Mouse (Mus musculus) stomach, postnatal 0 days (tissue): ENCODE results near the gene Rif1. TPM values are rescaled to one million over a fixed set of nuclear protein-coding genes. Genes with fewer than 3 reads are reported as not detected.

Source experiments
- ATAC-seq: fragments of 200-750 bp; cut with Nextera tagmentation; 2 replicates; pipeline ENCODE4 v1.8.0; 2017; ENCODE audit not compliant: low FRiP score, low TSS enrichment
- DNase-seq: peaks from one replicate; pipeline ENCODE4 v3.0.0-alpha.2; 2016; ENCODE audit warnings: low spot score
- H3K27ac ChIP-seq: fragments of 300-500 bp; sonication (generic); replicated peaks from 2 replicates; pipeline ENCODE4 v1.5.1; 2014; ENCODE audit warnings: mild to moderate bottlenecking, control low read depth
- H3K27me3 ChIP-seq: fragments of 300-500 bp; sonication (generic); 2 replicates; pipeline ENCODE4 v1.6.1; 2014; ENCODE audit warnings: low read length; ENCODE audit not compliant: control insufficient read depth, insufficient read depth
- H3K36me3 ChIP-seq: fragments of 300-500 bp; sonication (generic); 2 replicates; pipeline ENCODE4 v1.6.1; 2014; ENCODE audit warnings: low read length, mixed read lengths; ENCODE audit not compliant: control insufficient read depth, insufficient read depth
- H3K4me1 ChIP-seq: fragments of 300-500 bp; sonication (generic); replicated peaks from 2 replicates; pipeline ENCODE4 v1.6.1; 2014; ENCODE audit warnings: antibody characterized with exemption; ENCODE audit not compliant: control insufficient read depth, insufficient read depth
- H3K4me2 ChIP-seq: fragments of 300-500 bp; sonication (generic); replicated peaks from 2 replicates; pipeline ENCODE4 v1.6.1; 2014; ENCODE audit warnings: low read depth, mild to moderate bottlenecking, control low read depth, moderate library complexity
- H3K4me3 ChIP-seq: fragments of 300-500 bp; sonication (generic); 2 replicates; pipeline ENCODE4 v1.5.1; 2014; ENCODE audit warnings: low read depth, low read length, control low read depth
- H3K9ac ChIP-seq: fragments of 300-500 bp; sonication (generic); 2 replicates; pipeline ENCODE4 v1.6.1; 2014; ENCODE audit warnings: mild to moderate bottlenecking, low read length, control low read depth, mixed read lengths
- H3K9me3 ChIP-seq: fragments of 300-500 bp; sonication (generic); 2 replicates; pipeline ENCODE4 v1.6.1; 2016; ENCODE audit warnings: low read length; ENCODE audit not compliant: control insufficient read depth
- CTCF ChIP-seq: IDR thresholded peaks from 2 replicates; pipeline ENCODE4 v1.5.1; 2016; ENCODE audit warnings: antibody characterized with exemption, low read depth, mild to moderate bottlenecking, moderate library complexity
- EP300 ChIP-seq: optimal IDR thresholded peaks from 2 replicates; pipeline ENCODE3; 2016; ENCODE audit warnings: antibody characterized with exemption
- WGBS: fragments of 180-500 bp; shearing (Covaris S2); extraction: QIAGEN DNeasy Blood & Tissue Kit; methylation state at CpG from one replicate; pipeline ENCODE4 v1.1.7; 2014; 5-methylcytosine and 5-hydroxymethylcytosine counted together
- polyA plus RNA-seq: library from polyadenylated mRNA; unstranded; fragments of >200 nt; fragmentation: Nextera tagmentation; extraction: Ambion mirVana; gene quantifications from 2 replicates; pipeline ENCODE4 v1.2.1, GENCODE M21; 2015

Rif1 gene
- polyA plus RNA-seq, 1 experiment from 2014 or later = 8.9 TPM

- ATAC-seq (no peak), DNase-seq (no peak)
- Histone ChIP-seq H3K9me3 (no peaks in the 10 kb centered on the region), H3K27me3 (no peaks in the 10 kb centered on the region), H3K9ac (no peak overlapping the region), H3K4me1 (no peaks in the 10 kb centered on the region), H3K36me3 (no peaks in the 10 kb centered on the region), H3K4me3 (peak overlapping the region; percentile 32; the same call in 1 of the 2 replicates), H3K4me2 (peak overlapping the region; percentile 36), H3K27ac (no peak overlapping the region)
- 51% methylated on average over 9 of the region's 11 CpGs for WGBS
- no peak for TF ChIP-seq EP300
- TF ChIP-seq CTCF = no peak
Observed at GRCm38 (mm10) chr2:52036929-52037595, 35.6 kb upstream of the Rif1 start.

GRCm38 (mm10) chr2:52037882-52038281, 34.8 kb upstream of the Rif1 start, which contains the start of gene Tnfaip6:
TSS of gene Tnfaip6 (plus strand) at chr2:52038009.
- peak within 1 kb of the TSS; percentile 36 for H3K4me2 ChIP-seq
- under 1% methylated on average over 17 of the region's 17 CpGs for WGBS
- TF ChIP-seq CTCF (no peak), EP300 (no peak)
- no peaks in the 10 kb centered on the region for H3K36me3 ChIP-seq
- H3K27ac ChIP-seq = no peak within 1 kb of the TSS
- H3K27me3 ChIP-seq = no peaks in the 10 kb centered on the region
- no peaks in the 10 kb centered on the region for H3K4me1 ChIP-seq
- H3K9ac ChIP-seq = no peak within 1 kb of the TSS
- DNase-seq (peak; percentile 58), ATAC-seq (peak; percentile 71; the same call in 1 of the 2 replicates)
- no peaks in the 10 kb centered on the region for H3K9me3 ChIP-seq
- H3K4me3 ChIP-seq = peak within 1 kb of the TSS; percentile 32

GRCm38 (mm10) chr2:52038558-52038957, 34.1 kb upstream of the Rif1 start:
- ATAC-seq (no peak), DNase-seq (no peak)
- Histone ChIP-seq H3K27me3 (no peaks in the 10 kb centered on the region), H3K9ac (no peak overlapping the region), H3K4me3 (no peak overlapping the region), H3K27ac (no peak overlapping the region), H3K4me1 (no peaks in the 10 kb centered on the region), H3K9me3 (no peaks in the 10 kb centered on the region), H3K36me3 (no peaks in the 10 kb centered on the region), H3K4me2 (peak overlapping the region; percentile 36; the same call in 1 of the 2 replicates)
- 56% methylated on average over 5 of the region's 5 CpGs for WGBS
- TF ChIP-seq EP300 (no peak), CTCF (no peak)

GRCm38 (mm10) chr2:52039083-52039801, 33.4 kb upstream of the Rif1 start:
- no peak for ATAC-seq
- no peak overlapping the region for H3K4me2 ChIP-seq
- H3K9ac ChIP-seq = no peak overlapping the region

GRCm38 (mm10) chr2:52042132-52042531, 30.5 kb upstream of the Rif1 start:
- Histone ChIP-seq H3K27ac (no peak overlapping the region), H3K9ac (no peak overlapping the region), H3K4me2 (no peak overlapping the region), H3K27me3 (no peaks in the 10 kb centered on the region), H3K4me1 (no peaks in the 10 kb centered on the region), H3K4me3 (no peak overlapping the region), H3K36me3 (no peaks in the 10 kb centered on the region), H3K9me3 (no peaks in the 10 kb centered on the region)
- no peak for ATAC-seq
- WGBS = 91% methylated on average over 3 of the region's 3 CpGs
- no peak for DNase-seq
- no peak for TF ChIP-seq EP300
- TF ChIP-seq CTCF = no peak

More at GRCm38 (mm10) chr2:52039083-52039801, 33.4 kb upstream of the Rif1 start:
- H3K27me3 ChIP-seq = no peaks in the 10 kb centered on the region
- TF ChIP-seq CTCF (no peak), EP300 (no peak)
- H3K36me3 ChIP-seq = no peaks in the 10 kb centered on the region
- H3K27ac ChIP-seq = no peak overlapping the region
- no peak overlapping the region for H3K4me3 ChIP-seq
- DNase-seq = no peak
- no peaks in the 10 kb centered on the region for H3K4me1 ChIP-seq
- no peaks in the 10 kb centered on the region for H3K9me3 ChIP-seq
- WGBS = 87% methylated on average over 8 of the region's 8 CpGs

GRCm38 (mm10) chr2:52042714-52043113, 29.9 kb upstream of the Rif1 start:
- Histone ChIP-seq H3K4me2 (no peak overlapping the region), H3K9me3 (no peaks in the 10 kb centered on the region), H3K36me3 (no peaks in the 10 kb centered on the region), H3K4me3 (no peak overlapping the region), H3K4me1 (no peaks in the 10 kb centered on the region), H3K27me3 (no peaks in the 10 kb centered on the region), H3K27ac (no peak overlapping the region), H3K9ac (no peak overlapping the region)
- TF ChIP-seq CTCF = no peak
- TF ChIP-seq EP300 = no peak
- DNase-seq (no peak), ATAC-seq (no peak)
- WGBS = 52% methylated on average over 5 of the region's 5 CpGs
